Mouse (Mus musculus) liver, embryonic 13.5 days (tissue): Measurements from ENCODE around the gene Gm5157. TPM values are rescaled to one million over a fixed set of nuclear protein-coding genes. Genes with fewer than 3 reads are reported as not detected.
"Not testable (repeated sequence)": the region's sequence is repeated elsewhere in the genome, so short reads cannot be mapped to it uniquely, and the experiment has no call there.

Experiments used
- ATAC-seq: fragments of 200-750 bp; cut with Nextera tagmentation; 2 replicates; pipeline ENCODE4 v1.8.0; 2017; ENCODE audit warnings: low read depth, mild to moderate bottlenecking, moderate number of reproducible peaks, moderate library complexity
- DNase-seq: peaks from one replicate; pipeline ENCODE4 v3.0.0; 2022
- H3K27ac ChIP-seq: fragments of 300-500 bp; sonication (generic); 2 replicates; pipeline ENCODE4 v1.5.1; 2015; ENCODE audit warnings: moderate library complexity, mild to moderate bottlenecking, inconsistent platforms
- H3K27me3 ChIP-seq: fragments of 300-500 bp; sonication (generic); 2 replicates; pipeline ENCODE4 v1.6.1; 2015; ENCODE audit warnings: mild to moderate bottlenecking, inconsistent platforms
- H3K36me3 ChIP-seq: fragments of 300-500 bp; sonication (generic); 2 replicates; pipeline ENCODE4 v1.6.1; 2015; ENCODE audit warnings: mild to moderate bottlenecking, inconsistent platforms
- H3K4me1 ChIP-seq: fragments of 300-500 bp; sonication (generic); replicated peaks from 2 replicates; pipeline ENCODE4 v1.6.1; 2015; ENCODE audit warnings: inconsistent platforms
- H3K4me2 ChIP-seq: fragments of 300-500 bp; sonication (generic); 2 replicates; pipeline ENCODE4 v1.6.1; 2015; ENCODE audit warnings: inconsistent platforms, mild to moderate bottlenecking, moderate library complexity
- H3K4me3 ChIP-seq: fragments of 300-500 bp; sonication (generic); replicated peaks from 2 replicates; pipeline ENCODE4 v1.5.1; 2015; ENCODE audit warnings: mild to moderate bottlenecking, inconsistent platforms
- H3K9ac ChIP-seq: fragments of 300-500 bp; sonication (generic); 2 replicates; pipeline ENCODE4 v1.6.1; 2015; ENCODE audit warnings: mild to moderate bottlenecking, inconsistent platforms
- H3K9me3 ChIP-seq: fragments of 300-500 bp; sonication (generic); replicated peaks from 2 replicates; pipeline ENCODE4 v1.6.1; 2016; ENCODE audit warnings: inconsistent platforms
- WGBS: fragments of 180-500 bp; shearing (Covaris S2); methylation state at CpG from one replicate; pipeline ENCODE4 v1.1.7; 2015; ENCODE audit not compliant: insufficient replicate concordance; 5-methylcytosine and 5-hydroxymethylcytosine counted together
- polyA plus RNA-seq: library from polyadenylated mRNA; unstranded; fragments of >200 nt; fragmentation: Nextera tagmentation; extraction: Ambion mirVana; gene quantifications from 2 replicates; pipeline ENCODE4 v1.2.1, GENCODE M21; 2015

The Gm5157 gene
- not detected in 2 replicates for polyA plus RNA-seq

DNA sequence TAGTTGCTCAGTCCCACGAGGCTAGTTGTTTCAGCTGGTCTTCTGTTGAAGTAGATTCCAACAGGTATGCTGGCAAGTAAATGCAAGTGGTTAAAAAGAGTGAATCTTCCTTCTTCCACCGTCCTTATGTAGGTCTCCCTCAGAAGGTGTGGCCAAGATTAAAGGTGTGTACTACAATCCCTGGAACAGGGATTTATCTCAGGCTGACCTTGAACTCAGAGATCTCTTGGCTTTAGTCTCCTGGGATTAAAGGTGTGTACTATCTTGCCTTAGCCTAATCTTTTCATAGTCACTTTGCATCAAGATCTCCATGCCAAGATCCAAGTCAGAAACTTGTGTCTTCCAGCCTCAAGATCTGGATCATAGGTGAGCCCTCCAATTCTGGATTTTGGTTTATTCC, at the start of gene Gm5157:
TSS of gene Gm5157 (minus strand) at position 101 of the 400 bp plus-strand sequence.
- not testable (repeated sequence) for DNase-seq, H3K27ac ChIP-seq, H3K36me3 ChIP-seq, ATAC-seq, H3K4me1 ChIP-seq, H3K4me3 ChIP-seq, H3K4me2 ChIP-seq, H3K27me3 ChIP-seq, H3K9ac ChIP-seq, H3K9me3 ChIP-seq
- 40% methylated on average over 1 of the region's 2 CpGs for WGBS

DNA sequence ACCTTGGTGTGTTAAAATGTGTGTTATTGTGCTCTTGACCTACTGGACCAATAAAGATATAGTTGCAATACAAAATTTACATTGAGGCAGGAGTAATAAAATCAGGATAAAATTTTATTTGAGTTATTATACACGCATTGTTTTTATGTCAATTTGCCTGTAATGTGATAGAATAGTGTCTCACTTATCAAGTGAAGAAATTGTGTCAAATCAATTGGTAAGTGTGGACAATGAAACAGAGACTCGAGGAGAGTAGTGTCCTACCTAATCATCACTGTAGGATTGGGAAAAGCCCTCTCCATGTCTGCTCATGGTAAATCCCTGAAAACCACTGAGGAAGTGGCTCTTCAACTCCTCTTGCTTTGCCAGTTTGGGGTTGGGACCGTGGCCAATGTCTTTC, 28.3 kb downstream of the Gm5157 start, which contains the start of gene Vmn1r123:
TSS of gene Vmn1r123 (plus strand) at position 301 of the 400 bp plus-strand sequence.
- H3K27ac ChIP-seq, H3K9me3 ChIP-seq, H3K4me3 ChIP-seq, ATAC-seq, H3K9ac ChIP-seq, H3K4me1 ChIP-seq, H3K36me3 ChIP-seq, DNase-seq, H3K27me3 ChIP-seq, H3K4me2 ChIP-seq: not testable (repeated sequence)
- WGBS, result 7% methylated on average over 1 of the region's 3 CpGs

Other genes starting within 250 kb of the Gm5157 start
- not detected in 2 replicates for gene Vmn1r119, start 178.0 kb downstream of the Gm5157 start, polyA plus RNA-seq
- not detected in 2 replicates for gene Vmn1r120, start 136.6 kb downstream of the Gm5157 start, polyA plus RNA-seq
- not detected in 2 replicates for gene Vmn1r121, start 91.9 kb downstream of the Gm5157 start, polyA plus RNA-seq
- gene Vmn1r122, start 56.3 kb downstream of the Gm5157 start, polyA plus RNA-seq, result not detected in 2 replicates
- gene Vmn1r123, start 28.2 kb downstream of the Gm5157 start, polyA plus RNA-seq, result not detected in 2 replicates
- not detected in 2 replicates for gene Vmn1r124, start 70.2 kb upstream of the Gm5157 start, polyA plus RNA-seq
- gene Vmn1r125, start 81.8 kb upstream of the Gm5157 start, polyA plus RNA-seq, result not detected in 2 replicates
- gene Vmn1r126, start 111.0 kb upstream of the Gm5157 start, polyA plus RNA-seq, result not detected in 2 replicates
- gene Vmn1r127, start 129.4 kb upstream of the Gm5157 start, polyA plus RNA-seq, result not detected in 2 replicates
- not detected in 2 replicates for gene Vmn1r128, start 158.9 kb upstream of the Gm5157 start, polyA plus RNA-seq
- gene Vmn1r129, start 170.9 kb upstream of the Gm5157 start, polyA plus RNA-seq, result not detected in 2 replicates
- gene Gm6882, start 242.3 kb upstream of the Gm5157 start, polyA plus RNA-seq, result not detected in 2 replicates